Mouse (Mus musculus) layer of hippocampus, postnatal 25 days (tissue): ENCODE data around the gene Herc4. TPM values are rescaled to one million over a fixed set of nuclear protein-coding genes. Genes with fewer than 3 reads are reported as not detected.
A peak's percentile ranks its signal among the peaks of the same experiment; 100 is the strongest.

Experiments
- DNase-seq, 2 experiments: peaks; one replicate each; pipeline ENCODE4 v3.0.0; 2022; ENCODE audit warnings: mixed read lengths in 2 of 2, low spot score in 1 of 2; ENCODE audit errors: extremely low spot score in 1 of 2
- total RNA-seq, 2 experiments: library from RNA; stranded (reverse); gene quantifications; 2 replicates each; pipeline ENCODE4 v1.2.3; 2021

Herc4 gene
- total RNA-seq, 2 experiments from 2014 or later = 32.2 to 38.2 TPM

- DNase-seq = no peak
Measured at GRCm38 (mm10) chr10:63247457-63247856, 3.8 kb downstream of the Herc4 start.

GRCm38 (mm10) chr10:63248421-63248820 is 4.8 kb downstream of the Herc4 start:
- no peak for DNase-seq

- no peak for DNase-seq
Measured at GRCm38 (mm10) chr10:63258696-63259095, 15.1 kb downstream of the Herc4 start.

- DNase-seq = no peak
Measured at GRCm38 (mm10) chr10:63259340-63259739, 15.7 kb downstream of the Herc4 start.

- no peak for DNase-seq
Measured at GRCm38 (mm10) chr10:63267941-63268340, 24.3 kb downstream of the Herc4 start.

- no peak for DNase-seq
Measured at GRCm38 (mm10) chr10:63272401-63272800, 28.8 kb downstream of the Herc4 start.

- DNase-seq = no peak
Measured at GRCm38 (mm10) chr10:63272868-63273267, 29.3 kb downstream of the Herc4 start.

DNA sequence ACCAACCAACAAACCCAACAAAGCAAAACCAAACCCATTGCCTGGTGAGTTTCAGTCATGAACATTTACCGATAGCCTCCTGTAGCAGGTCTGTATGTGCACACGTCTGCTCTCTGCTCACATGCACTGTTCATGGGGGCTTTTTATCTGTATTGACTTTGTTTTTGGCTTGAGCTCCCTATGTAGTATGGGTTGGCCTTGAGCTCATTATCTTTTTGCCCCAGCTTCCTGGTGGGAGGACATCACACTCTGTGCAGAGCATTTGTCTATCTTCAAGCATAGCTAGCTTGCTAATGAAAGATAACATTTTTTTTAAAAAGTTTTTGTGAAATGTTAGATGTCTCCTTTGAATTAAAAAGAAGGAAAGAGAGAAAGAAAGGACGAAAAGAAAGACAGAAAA is 33.4 kb downstream of the Herc4 start:
- no peak for DNase-seq

DNA sequence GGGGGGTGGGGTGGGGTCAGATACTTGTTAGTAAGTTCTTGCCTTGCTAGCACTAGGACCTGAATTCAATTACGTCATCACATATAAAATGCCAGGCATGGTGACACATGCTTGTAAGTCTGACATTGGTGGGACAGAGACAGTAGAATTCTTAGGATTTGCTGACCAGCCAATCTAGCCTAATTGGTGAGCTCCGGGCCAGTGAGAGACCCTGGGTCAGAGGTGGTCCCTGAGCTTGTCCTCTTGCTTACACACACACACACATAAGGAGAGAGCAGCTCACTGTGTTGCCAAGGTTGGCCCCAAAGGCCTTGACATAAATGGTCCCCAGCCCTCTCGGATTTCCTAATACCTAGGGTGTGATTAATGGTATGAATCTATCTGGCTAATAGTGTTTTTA is 36.2 kb downstream of the Herc4 start:
- no peak for DNase-seq

DNA sequence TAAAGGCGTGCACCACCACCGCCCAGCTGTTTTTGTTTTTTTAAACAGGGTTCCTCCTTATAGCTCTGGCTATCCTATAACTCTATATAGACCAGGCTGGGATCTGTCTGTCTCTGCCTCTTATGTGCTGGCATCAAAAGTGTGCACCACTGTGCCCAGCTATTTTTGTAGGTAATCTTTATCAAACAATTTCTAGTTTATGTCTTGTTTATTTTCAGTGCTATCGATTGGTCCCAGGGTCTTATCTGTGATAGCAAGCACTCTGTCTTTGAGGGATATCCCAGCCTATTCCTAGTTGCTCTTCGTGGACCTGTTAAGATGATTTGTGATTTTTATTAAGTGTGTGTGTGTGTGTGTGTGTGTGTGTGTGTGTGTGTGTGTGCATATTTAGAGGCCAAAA is 38.8 kb downstream of the Herc4 start:
- DNase-seq = no peak

GRCm38 (mm10) chr10:63282846-63283245 is 39.2 kb downstream of the Herc4 start:
- DNase-seq = no peak

GRCm38 (mm10) chr10:63302356-63302755 is 58.7 kb downstream of the Herc4 start:
- no peak for DNase-seq

DNA sequence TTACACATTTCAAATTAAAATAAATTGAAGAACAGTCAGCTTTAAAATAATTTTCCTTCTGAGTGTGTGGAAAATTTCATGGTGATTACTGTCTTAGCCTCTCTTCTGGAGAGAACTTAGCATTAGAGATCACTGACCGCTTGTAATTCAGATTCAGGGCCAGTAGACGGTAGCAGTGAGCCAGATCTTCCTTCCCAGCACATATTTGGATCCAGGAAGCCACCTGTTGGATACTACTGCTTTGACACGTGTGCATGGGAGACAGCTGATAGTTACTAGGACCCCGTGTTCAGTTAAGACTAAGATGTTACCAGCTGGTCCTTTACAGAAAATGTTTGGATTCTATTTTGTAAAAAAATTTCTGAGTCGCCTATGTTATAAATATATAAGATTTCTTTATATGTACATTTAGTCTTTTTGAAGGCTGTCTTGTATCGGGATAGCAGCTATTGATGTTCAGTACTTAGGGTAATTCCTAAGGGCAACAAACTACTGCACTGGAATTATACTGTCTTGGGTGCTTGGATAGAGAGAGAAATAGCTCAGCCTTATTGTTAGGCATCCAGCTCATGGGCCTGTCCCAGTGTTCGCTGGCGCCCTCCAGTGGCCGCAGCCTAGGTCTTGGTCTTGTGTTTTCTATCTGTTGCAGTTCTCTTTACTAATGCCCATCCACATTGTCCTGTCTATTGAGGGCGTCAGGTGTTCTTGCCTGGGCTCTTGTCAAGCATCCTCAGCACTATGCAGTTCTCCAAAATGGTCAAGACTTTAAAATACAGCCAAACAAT is 65.2 kb downstream of the Herc4 start:
- DNase-seq = peak; percentile 67 to 90

- DNase-seq = no peak
Measured at GRCm38 (mm10) chr10:63313726-63314125, 70.1 kb downstream of the Herc4 start.

GRCm38 (mm10) chr10:63327091-63327490 is 83.5 kb downstream of the Herc4 start:
- no peak for DNase-seq

DNA sequence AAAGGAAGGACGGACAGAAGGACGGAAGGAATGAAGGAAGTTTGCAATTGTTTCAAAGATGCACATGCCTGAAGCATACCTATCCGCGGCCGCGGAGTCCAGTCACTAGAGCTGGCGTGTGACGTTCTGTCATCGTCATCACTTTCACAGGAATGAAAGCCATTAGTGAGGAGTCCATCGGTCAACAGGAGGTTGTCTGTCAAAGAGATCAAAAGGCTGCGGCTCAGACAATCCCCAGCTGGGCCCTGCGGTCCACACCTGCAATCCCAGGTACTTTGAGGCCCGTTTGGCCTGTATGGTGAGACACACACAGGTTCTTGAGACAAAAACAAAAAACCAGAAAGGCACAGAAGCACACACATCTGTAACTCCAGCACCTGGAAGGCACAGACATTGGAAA is 93.3 kb downstream of the Herc4 start:
- DNase-seq = no peak

- DNase-seq = no peak
Measured at GRCm38 (mm10) chr10:63337326-63337725, 93.7 kb downstream of the Herc4 start.

GRCm38 (mm10) chr10:63337951-63338836 is 94.6 kb downstream of the Herc4 start:
- DNase-seq = peak; percentile 31 to 46

- DNase-seq = peak; percentile 79 to 80
Measured at GRCm38 (mm10) chr10:63338914-63339643, 95.5 kb downstream of the Herc4 start.

DNA sequence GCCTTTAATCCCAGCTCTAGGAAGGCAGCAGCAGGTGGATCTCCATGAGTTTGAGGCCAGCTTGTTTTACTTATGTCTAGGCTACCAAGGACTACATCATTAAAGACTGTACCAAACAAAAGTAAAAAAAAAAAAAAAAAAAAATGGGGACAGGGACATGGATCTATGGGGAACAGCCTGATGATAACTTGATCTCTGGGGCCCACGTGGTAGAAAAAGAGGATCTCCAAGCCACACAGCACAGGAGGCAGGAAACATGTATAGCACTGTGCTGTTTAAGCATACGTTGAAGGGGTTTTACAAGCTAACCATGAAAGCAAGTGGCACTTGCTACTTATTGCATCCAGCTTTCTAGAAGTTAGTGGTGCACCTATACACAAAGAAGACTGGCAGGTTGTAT is 97.7 kb downstream of the Herc4 start:
- DNase-seq = no peak

GRCm38 (mm10) chr10:63344751-63345150 is 101.1 kb downstream of the Herc4 start:
- no peak for DNase-seq
